Mouse (Mus musculus) liver, embryonic 14.5 days (tissue): ENCODE measurements around the gene Gmfg.

ENCODE experiments used
- CTCF ChIP-seq: IDR thresholded peaks from 2 replicates; pipeline ENCODE4 v1.5.1; 2016; ENCODE audit warnings: antibody characterized with exemption, low read depth, control low read depth
- EP300 ChIP-seq: IDR thresholded peaks from 2 replicates; pipeline ENCODE4 v1.6.1; 2016; ENCODE audit warnings: antibody characterized with exemption, low read depth

- TF ChIP-seq CTCF (peak; percentile 75), EP300 (no peak)
Measured at GRCm38 (mm10) chr7:28436271-28436904, 859 bp upstream of the Gmfg start.
